Mouse (Mus musculus) E14TG2a.4 (cell line): ENCODE measurements around the gene Dap3.

Source experiments
- CTCF ChIP-seq: conservative IDR thresholded peaks from 2 replicates; pipeline ENCODE4 v1.5.1; 2014; ENCODE audit warnings: low read length
- NANOG ChIP-seq: IDR thresholded peaks from 2 replicates; pipeline ENCODE4 v1.6.1; 2014; ENCODE audit warnings: borderline replicate concordance, low read length, mixed read lengths
- POU5F1 ChIP-seq: IDR thresholded peaks from 2 replicates; pipeline ENCODE4 v1.6.1; 2014; ENCODE audit warnings: low read length, borderline replicate concordance

GRCm38 (mm10) chr3:88951327-88951800 lies 383 bp upstream of the Dap3 start:
- TF ChIP-seq CTCF (no peak), POU5F1 (no peak), NANOG (no peak)
